Mouse (Mus musculus) mouse embryonic stem cell (cell line): ENCODE measurements around the gene Cfap299.
"Not testable (repeated sequence)": the region's sequence is repeated elsewhere in the genome, so short reads cannot be mapped to it uniquely, and the experiment has no call there.

Source experiments
- in situ Hi-C, 2 experiments: fragments of 300-500 bp; cut with MboI; formaldehyde crosslinking; loops; 1 replicate in 1 of 2; 3 replicates in 1 of 2; pipeline ENCODE4 v1.14.3; 2019 to 2020; ENCODE audit warnings: low sequenced_read_pairs in 2 of 2, low pct_unique_long_range_greater_than_20kb in 1 of 2, mixed read lengths in 1 of 2; ENCODE audit not compliant: unreplicated experiment in 1 of 2

The Cfap299 gene

DNA sequence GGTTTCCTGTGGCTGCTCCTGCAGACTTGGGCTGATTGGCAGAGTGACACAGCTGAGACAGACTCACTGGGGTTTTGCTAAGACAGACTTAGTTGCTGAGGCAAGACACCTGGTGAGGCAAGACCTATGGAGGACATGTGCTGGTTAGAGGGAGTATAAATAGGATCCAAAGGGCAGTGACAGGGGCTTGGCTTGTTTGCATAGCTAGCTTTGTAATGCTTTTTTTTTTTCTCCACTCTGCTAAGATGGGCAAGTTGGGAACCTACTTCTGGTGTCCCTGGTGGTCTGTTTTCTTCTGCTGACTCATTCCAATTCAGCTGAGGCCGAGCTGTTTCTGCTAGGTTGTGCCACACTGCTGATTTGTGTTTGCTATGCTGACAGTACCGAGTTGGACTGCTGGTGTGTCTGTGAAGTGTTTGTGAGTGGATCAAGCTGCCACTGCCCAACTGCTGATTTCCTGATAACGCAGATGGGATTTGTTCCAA is 240.0 kb downstream of the Cfap299 start:
- in situ Hi-C loops: no loop called here

DNA sequence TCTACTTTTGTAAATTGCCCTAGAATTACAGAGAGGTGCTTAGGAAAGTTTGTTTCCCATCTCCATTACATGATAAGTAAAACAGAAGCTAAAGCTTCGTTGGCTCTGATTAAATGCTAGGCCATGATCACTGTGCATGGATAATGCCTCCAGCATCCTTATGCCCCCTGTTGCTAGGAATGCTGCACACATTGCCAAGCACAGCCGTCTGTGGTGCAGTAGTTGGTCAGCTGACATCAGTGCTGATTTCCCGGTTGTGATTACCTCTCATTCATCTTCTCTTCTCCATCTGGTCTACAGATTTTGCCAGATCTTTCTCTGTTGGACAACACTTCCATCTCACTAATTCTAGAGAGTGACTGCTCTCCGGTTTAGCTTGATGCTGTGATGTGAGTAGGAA is 243.3 kb downstream of the Cfap299 start:
- in situ Hi-C loops: no loop called here

DNA sequence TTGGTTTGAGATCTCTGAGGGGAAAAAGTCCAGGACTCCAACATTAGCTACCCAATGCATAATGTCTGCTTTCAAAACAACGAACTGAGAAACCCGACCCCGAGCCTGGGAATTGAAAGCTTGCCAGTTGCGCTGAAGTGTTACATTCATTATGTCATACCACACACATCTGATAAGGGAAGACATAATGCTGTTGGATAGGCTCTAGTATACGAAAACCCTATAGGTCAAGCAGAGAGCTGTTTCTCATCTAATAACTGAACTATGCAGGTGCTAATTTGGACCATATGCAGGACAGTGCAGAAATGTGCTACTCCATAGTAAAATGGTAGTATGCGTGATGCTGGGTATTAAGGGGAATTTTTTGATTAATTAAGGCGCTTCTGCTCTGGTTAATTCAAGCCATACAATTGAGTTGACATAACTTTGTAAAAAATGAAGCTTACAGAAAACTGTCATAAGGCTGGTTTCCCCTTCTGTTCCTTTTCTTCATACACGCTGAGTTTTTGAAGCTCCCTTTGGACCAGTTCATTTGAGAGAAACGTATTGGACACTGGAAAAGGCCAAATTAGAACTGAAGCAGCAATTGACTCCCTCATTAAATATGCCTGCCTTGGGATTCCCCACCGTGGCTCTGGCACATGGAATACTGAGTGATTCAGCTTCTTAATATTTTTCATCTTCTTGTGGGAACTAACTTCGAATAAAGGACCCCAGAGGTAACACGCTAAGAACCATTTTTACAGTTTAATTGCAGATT is 245.8 kb downstream of the Cfap299 start:
- in situ Hi-C loops: no loop called here

DNA sequence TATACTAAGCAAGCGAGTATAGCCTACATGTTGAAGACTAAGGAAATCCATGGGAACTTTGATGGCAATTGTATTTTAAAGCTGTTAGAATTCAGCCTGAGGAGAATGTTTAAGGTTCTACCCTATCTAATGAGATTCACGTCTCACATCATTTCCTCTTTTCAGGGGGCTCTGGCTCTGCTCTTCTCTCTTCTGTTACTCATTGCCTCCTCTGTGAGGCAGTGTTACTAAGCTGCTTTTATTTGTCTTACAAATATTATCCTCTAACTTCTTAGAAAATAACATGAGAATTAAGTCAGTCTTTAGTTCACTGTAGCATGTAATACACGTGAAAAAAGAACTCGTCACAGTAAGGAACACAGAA is 246.3 kb downstream of the Cfap299 start:
- in situ Hi-C loops: no loop called here

DNA sequence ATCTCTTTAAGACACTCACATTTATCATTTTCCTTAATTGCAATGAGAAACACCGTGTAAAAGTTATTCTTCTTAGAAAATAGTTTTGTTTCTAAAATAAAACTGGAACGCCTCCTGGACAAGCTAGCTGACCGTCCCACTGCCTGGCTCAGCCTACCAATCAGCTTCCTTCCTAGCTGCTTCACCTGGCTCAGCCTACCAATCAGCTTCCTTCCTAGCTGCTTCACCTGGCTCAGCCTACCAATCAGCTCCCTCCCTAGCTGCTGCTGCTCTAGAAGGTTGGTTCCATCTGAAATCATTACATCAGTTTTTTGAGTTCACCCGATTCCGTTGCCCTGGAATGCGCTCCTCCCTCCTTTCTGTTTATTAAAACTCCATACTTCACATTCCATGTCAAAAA is 247.4 kb downstream of the Cfap299 start:
- in situ Hi-C loops: not testable (repeated sequence)

DNA sequence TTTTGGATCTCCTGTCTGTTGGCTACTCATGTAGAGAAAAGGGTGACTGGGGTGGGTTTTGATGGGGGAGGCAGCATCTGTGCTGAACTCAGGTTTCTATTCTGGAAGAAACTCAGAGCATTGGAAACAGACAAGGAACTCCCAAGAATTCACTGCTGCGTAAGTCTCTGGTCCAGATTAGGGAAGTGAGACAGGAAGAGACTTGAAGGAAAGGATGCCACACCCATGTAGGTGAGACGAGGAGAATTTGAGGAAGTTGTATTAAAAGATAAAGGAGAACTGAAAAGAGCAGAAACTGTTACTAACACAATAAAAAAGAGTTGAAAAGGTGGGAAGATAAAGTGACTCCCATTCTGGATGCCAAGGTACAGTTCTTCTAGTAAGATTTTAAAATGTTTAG is 249.3 kb downstream of the Cfap299 start:
- in situ Hi-C loops: no loop called here

DNA sequence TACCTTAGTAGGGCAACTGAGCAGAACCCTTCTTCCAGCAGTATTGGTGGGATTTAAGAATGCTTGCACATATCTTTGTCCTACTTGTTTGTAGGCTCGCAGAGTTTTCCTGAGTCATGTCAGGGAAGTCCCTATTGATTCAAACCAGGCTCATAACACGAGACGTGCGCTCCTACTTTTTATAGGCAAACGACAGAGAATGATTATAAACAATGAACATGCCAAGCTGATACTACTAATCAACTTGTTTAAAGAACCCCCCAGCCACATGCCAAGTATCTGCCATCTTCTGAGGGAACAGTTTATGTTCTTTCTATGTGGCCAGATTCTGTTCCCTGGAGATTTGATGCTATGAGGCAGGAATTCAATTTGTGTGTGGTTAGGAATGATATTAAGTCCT is 251.7 kb downstream of the Cfap299 start:
- in situ Hi-C loops: no loop called here

DNA sequence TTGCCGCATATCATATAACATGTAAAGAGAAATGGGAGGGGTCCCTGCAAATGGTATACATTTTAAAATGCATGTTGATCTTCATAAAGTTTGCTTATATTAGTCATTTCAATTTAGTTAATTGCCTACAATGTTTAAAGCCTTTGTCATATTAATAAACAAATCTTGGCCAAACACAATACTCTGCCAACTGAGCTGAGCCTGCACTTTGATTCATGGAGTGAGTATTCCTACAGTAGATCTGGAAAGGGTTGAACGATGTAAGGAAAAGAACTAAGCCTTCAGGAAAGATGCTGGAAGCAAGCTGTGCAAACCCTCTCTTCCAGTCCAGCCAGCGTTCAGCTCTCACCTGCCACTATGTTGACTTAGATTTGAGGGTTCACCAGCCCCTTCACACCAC is 252.9 kb downstream of the Cfap299 start:
- in situ Hi-C loops: no loop called here

DNA sequence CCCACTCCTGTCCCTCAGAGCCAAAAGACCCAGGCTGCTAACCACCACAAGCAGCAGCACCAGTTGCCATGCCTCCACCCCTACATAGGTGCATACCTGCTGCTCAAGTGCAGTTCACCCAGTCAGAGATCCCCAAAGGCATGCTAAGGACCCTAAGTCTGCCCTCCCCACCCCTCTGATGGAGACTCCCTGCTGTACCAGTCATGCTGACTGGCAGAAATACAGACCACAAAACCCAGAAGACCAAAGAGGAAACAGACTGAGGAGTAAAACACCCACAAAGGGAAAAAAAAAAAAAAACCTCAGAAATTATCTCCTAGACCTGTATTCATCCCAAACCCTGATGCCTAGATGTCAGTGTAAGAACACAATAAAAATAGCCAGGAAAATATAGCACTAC is 256.8 kb downstream of the Cfap299 start:
- in situ Hi-C loops: no loop called here

DNA sequence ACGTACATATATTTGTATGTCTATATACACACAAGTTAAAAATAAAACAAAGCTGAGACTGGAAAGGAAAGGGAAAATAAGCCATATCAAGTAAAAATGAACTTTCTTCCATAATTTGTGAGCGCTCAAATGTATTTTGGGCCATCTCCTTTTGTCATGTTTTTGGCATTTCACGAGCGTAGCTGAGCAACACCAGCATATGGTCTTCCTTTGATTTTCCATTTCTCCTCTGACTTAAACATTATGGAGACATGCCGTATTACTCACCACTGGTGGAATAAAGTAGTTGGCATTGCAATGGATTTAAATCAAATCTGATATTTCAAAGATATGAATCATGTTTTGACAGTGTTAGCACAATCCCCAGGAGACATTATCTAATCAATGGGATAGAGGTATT is 284.4 kb downstream of the Cfap299 start:
- in situ Hi-C loops: no loop called here

DNA sequence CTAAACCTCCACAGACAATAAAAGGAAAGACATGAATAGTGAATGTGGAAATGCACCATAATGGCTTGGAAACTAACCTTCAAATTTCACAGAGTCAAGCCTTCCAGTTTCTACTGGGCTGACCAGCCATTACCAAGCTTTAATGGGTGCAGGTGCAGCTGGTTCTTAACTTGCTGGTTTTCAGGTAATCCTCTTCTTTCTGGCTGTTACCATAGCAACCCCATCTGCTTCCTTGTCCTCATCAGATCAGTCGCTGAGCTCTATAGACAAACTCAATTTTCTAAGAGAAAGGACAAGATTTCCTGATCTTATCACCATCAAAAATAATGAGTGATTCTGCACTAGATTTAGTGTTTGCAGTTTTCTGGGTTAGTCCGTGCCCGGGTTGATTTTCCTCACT is 287.8 kb downstream of the Cfap299 start:
- in situ Hi-C loops: no loop called here

DNA sequence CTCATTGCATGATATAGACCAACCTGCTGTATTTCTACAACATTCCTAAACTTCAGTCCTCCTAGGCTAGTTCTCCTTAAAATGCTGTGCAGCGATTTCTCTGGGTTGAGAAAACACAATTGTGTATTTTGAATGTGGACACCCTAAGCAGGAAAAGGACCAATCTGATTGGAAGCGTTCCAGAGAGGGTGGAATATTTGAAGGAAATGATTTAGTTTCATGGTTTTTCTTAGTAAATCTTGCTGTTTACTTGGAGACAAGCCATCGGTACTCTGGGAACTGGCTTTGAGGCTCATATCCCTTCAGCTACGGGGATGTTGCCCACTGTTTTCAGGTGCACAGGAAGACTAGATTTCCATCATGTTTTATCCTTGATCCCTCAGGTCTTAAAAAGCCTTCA is 288.3 kb downstream of the Cfap299 start:
- in situ Hi-C loops: no loop called here

DNA sequence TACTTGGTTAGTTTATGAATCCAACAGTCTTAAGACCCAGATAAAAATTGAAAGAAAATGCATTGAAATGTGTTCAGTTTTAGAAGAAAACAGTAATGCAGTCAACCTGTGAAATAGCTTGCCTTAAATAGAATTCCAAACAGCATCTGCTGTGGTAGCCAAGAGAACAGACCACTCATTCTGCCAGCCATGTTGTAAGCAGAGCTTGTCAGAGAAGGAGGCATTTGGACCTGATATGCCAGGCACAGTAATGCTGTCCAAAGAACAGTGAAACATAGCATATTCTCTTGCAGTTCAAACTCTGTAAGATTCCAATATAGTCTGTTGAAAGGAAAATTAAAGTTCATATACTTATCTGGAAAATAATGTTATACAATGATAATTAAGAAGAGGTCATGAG is 321.2 kb downstream of the Cfap299 start:
- in situ Hi-C loops: no loop called here

DNA sequence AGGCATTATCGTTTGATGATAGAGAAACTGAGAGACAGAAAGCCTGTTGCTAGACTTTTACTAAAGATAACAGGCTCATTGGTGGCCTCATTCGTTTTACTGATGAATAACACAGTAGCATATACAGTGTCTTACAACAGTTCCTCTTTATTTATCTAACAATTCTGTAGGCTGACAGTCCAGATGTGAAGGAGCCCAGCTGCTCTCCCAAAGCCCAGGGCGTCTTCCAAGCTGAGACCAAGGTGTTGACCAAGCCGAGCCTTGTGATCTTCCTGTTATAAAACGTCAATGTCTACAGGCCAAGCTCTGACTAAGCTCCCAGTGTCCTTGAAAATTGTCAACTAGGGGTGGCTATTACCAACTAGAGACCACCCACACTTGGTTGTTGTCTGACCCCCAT is 321.9 kb downstream of the Cfap299 start:
- in situ Hi-C loops: no loop called here

DNA sequence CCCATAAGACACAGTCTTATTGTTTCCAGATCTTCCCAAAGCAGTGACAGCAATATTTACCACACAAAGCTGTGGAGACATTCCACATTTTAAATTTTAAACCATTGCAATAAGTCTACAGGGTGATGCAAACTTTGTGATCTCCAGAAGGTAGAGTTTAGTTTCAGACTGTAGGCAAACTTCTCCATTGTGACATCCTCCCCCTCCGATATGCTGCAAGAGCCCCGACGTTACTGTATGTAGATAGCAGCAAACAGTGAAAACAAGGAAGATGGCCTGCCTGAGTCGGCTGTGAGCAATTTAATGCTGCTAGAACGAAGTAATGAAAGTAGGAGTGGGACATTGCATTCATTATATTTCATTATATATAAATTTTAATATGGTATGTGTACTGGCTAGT is 359.1 kb downstream of the Cfap299 start:
- in situ Hi-C loops: no loop called here

DNA sequence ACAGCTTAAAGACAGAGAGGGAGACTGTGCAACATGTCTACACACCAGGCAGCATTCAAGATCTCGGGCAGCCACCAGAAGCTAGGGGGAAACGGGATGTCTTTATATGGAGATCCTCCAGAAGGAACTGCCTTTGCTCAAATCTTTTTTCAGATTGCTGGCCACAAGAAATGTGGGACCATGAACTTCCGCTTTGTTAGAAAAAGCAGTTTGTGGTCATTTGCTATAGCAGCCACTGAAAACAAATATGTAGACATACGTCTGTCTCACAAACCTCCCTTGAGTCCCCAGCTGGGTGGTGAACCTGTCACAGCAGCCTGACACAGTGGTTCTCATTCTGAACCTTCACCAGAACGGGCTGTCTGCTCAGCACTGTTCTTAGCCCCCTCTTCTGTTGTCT is 363.0 kb downstream of the Cfap299 start:
- in situ Hi-C loops: no loop called here

DNA sequence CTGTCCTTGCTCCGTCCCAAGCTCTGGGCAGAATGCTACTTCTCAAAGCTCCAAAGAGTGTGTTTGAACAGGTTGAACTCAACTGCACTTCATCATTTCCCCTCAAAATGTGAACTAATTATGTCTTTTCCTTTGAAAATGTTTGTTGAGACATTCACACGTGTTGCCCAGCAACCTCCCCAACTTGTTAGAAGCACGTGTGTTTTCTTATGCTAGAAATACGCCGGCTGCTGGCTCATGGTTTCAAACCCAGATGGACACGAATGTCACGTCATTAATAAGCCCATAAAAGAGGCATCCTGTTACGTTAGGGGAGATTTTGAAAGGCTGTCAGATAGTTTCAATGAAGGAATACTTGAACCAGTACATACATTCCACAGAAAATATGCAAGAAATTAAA is 367.2 kb downstream of the Cfap299 start:
- in situ Hi-C loops: no loop called here

DNA sequence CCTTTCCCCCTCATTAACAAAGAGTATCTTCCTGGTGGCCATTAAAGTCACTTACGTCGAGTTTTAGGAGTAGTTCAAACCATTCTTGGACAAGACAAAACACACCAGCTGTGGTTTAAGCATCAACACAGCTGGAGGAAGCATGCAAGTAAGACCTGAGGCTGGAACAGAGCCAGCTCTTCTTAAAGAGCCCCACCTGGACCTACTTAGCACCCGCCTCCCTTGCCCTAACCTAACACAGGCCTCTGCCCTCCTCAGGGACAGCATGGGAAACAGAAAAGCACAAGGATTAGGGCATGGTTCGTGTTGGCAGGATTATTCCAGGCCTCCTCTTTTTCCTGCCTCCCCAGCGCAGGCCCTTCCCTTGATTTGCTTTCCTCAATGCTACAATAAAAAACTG is 374.9 kb downstream of the Cfap299 start:
- in situ Hi-C loops: loop anchor here in 1 of 2 experiments (25.0 kb wide), 2 partner anchors 158 to 433 kb away; partner anchors contain the start of gene Bmp3

DNA sequence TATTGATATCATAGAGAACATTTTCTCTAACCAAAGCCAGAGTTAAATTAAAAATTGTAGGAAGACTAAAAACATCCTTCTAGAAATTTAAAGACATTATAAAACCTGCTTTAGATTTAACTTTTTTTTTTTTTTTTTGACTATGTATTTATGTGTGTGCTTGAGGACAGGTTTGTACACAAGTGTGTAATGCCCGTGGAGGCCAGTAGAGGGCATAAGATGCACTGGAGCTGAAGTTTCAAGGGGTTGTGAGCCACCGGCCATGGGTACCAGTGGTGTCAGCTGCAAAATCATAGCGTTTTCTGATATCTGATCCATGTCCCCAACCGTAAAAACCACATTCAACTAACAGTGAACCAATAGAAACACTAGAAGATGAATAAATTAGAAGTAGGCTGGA is 377.5 kb downstream of the Cfap299 start:
- in situ Hi-C loops: loop anchor here in 1 of 2 experiments (25.0 kb wide), 2 partner anchors 156 to 431 kb away; partner anchors contain the start of gene Bmp3

DNA sequence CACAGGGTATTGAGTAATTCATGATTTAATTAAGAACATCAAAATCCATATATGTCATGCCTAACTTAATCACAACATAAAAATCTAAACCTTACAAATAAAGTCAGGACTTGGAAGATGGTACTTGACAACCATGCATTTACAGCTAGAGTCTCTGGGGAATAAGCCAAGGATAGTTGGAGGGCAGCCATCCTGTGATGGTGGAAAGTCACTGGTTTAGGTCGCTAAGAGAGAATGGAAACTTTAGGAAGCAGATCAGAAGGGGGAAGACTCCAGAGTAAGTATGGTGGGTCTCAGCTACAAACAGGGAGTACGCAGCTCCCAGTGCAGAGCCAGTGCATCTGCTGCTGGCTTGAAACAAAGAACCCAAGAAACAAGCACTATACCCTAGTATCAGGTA is 386.3 kb downstream of the Cfap299 start:
- in situ Hi-C loops: loop anchor here in 1 of 2 experiments (25.0 kb wide), 2 partner anchors 147 to 422 kb away; partner anchors contain the start of gene Bmp3
